Mouse (Mus musculus) stomach, embryonic 16.5 days (tissue): ENCODE data around the gene Arhgef7. TPM values are rescaled to one million over a fixed set of nuclear protein-coding genes. Genes with fewer than 3 reads are reported as not detected.
A peak's percentile ranks its signal among the peaks of the same experiment; 100 is the strongest.

Experiments
- ATAC-seq: fragments of 200-750 bp; cut with Nextera tagmentation; 2 replicates; pipeline ENCODE4 v1.8.0; 2017; ENCODE audit warnings: moderate number of reproducible peaks, moderate TSS enrichment; ENCODE audit not compliant: insufficient read depth, low FRiP score
- H3K27ac ChIP-seq: fragments of 300-500 bp; sonication (generic); 2 replicates; pipeline ENCODE4 v1.5.1; 2014; ENCODE audit warnings: low read length
- H3K27me3 ChIP-seq: fragments of 300-500 bp; sonication (generic); 2 replicates; pipeline ENCODE4 v1.6.1; 2014; ENCODE audit warnings: low read length, control low read depth, mixed read lengths; ENCODE audit not compliant: control insufficient read depth, insufficient read depth
- H3K36me3 ChIP-seq: fragments of 300-500 bp; sonication (generic); 2 replicates; pipeline ENCODE4 v1.6.1; 2014; ENCODE audit warnings: low read length; ENCODE audit not compliant: control insufficient read depth, insufficient read depth
- H3K4me1 ChIP-seq: fragments of 300-500 bp; sonication (generic); 2 replicates; pipeline ENCODE4 v1.6.1; 2014; ENCODE audit warnings: low read length, control low read depth, mixed read lengths; ENCODE audit not compliant: control insufficient read depth, insufficient read depth
- H3K4me2 ChIP-seq: fragments of 300-500 bp; sonication (generic); 2 replicates; pipeline ENCODE4 v1.6.1; 2014; ENCODE audit warnings: low read depth, low read length, mixed read lengths
- H3K4me3 ChIP-seq: fragments of 300-500 bp; sonication (generic); replicated peaks from 2 replicates; pipeline ENCODE4 v1.5.1; 2014; ENCODE audit warnings: mild to moderate bottlenecking, low read length
- H3K9ac ChIP-seq: fragments of 300-500 bp; sonication (generic); 2 replicates; pipeline ENCODE4 v1.6.1; 2014; ENCODE audit warnings: low read length
- H3K9me3 ChIP-seq: fragments of 300-500 bp; sonication (generic); replicated peaks from 2 replicates; pipeline ENCODE4 v1.6.1; 2016; ENCODE audit warnings: low read length, control low read depth; ENCODE audit not compliant: control insufficient read depth
- WGBS: fragments of 180-500 bp; shearing (Covaris S2); extraction: QIAGEN DNeasy Blood & Tissue Kit; methylation state at CpG from one replicate; pipeline ENCODE4 v1.1.7; 2014; 5-methylcytosine and 5-hydroxymethylcytosine counted together
- polyA plus RNA-seq: library from polyadenylated mRNA; unstranded; fragments of >200 nt; fragmentation: Nextera tagmentation; extraction: Ambion mirVana; gene quantifications from 2 replicates; pipeline ENCODE4 v1.2.1, GENCODE M21; 2015

The Arhgef7 gene
- polyA plus RNA-seq, result 32.7 and 33.4 TPM in 2 replicates

DNA sequence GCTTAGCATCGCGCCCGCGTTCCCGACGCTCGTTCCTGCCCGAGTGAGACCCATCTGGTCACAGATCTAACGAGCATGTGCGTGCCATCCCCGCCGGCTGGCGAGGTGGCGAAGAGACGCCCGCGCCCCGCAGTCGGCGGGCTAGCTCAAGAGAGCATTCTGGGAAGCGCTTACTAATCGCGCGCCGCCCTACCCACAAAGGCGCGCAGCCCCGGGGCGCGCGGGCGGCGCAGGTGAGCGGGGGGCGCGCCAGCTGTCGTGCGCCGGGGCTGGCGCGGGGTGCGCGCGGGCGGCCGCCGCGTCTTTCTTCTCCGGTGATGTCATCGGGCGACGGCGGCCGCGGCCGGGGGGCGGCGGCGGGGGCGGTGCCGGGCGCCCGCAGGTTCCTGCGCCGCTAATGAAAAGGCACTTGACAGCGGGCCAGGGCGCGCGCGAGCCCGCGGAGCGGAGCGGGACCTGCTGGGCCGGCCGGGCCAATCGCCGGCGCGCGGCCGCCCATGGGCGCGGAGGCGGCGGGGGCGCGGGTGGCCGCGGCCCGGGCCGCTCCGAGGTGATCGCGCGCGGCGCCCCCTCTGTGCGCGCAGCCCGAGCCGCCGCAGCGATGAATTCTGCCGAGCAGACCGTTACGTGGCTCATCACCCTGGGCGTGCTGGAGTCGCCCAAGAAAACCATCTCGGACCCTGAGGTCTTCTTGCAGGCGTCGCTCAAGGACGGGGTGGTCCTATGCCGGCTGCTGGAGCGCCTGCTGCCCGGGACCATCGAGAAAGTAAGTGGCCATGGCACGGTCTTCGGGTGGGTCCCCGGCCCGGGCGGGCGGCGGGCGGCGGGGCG, at the start of gene Arhgef7:
Gene Arhgef7 (plus strand): TSS at position 71 of the 831 bp plus-strand sequence.
- peak; percentile 78; the same call in 1 of the 2 replicates for ATAC-seq
- peak within 1 kb of the TSS; percentile 64 for H3K9ac ChIP-seq
- no peak within 1 kb of the TSS for H3K27ac ChIP-seq
- H3K9me3 ChIP-seq, result no peaks in the 10 kb centered on the region
- H3K4me3 ChIP-seq, result peak within 1 kb of the TSS; percentile 58
- WGBS, result under 1% methylated on average over 115 of the region's 127 CpGs
- H3K4me1 ChIP-seq, result no peaks in the 10 kb centered on the region
- H3K36me3 ChIP-seq, result no peaks in the 10 kb centered on the region
- H3K27me3 ChIP-seq, result peaks cover 53% of the 10 kb centered on the region
- peak within 1 kb of the TSS; percentile 87 for H3K4me2 ChIP-seq

DNA sequence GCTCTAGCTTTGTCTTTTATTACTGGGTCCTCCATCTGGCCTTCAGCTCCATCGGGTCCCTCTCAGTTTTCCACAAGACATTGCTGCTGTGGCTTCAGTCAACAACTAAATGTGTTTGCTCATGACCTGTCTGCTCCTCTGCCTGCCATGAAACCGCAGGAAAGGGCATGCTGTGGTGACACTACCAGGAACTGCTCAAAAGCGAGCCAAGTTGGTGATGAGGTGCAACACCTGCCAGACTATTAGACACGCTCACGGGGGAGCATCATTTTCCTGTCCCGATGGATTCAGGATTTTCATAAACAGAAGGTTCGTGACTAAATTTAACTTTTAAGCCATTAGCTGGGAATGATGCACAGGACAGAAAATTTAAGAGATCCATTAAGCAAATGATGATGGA, 43.0 kb upstream of the Arhgef7 start:
- H3K4me3 ChIP-seq, result no peak overlapping the region
- H3K27ac ChIP-seq, result no peak overlapping the region
- H3K4me1 ChIP-seq, result no peaks in the 10 kb centered on the region
- no peaks in the 10 kb centered on the region for H3K9me3 ChIP-seq
- H3K9ac ChIP-seq, result no peak overlapping the region
- H3K27me3 ChIP-seq, result no peaks in the 10 kb centered on the region
- no peaks in the 10 kb centered on the region for H3K36me3 ChIP-seq
- no peak overlapping the region for H3K4me2 ChIP-seq
- ATAC-seq, result no peak
- 74% methylated on average over 7 of the region's 7 CpGs for WGBS

DNA sequence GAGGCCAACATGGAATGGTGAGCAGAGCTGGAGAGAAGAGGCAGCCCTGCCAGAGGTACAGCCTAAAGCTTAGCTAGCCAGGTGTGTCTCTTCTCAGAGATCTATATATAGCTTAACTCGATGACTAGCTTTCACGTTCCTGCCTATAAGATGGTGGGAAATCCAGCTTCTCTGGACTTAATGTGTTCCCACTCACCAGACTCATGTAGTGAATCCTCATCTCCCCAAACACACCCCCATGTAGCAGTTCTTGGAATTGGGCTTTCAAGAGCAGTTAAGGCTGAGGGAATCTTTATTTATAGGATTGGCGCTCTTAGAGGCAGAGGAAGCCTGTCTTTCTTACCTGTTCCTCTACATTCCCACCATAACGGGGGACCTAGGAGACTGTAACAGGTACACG, 40.3 kb upstream of the Arhgef7 start:
- H3K27me3 ChIP-seq, result no peaks in the 10 kb centered on the region
- H3K4me3 ChIP-seq, result no peak overlapping the region
- no peak overlapping the region for H3K4me2 ChIP-seq
- H3K9me3 ChIP-seq, result no peaks in the 10 kb centered on the region
- no peak overlapping the region for H3K9ac ChIP-seq
- H3K4me1 ChIP-seq, result no peaks in the 10 kb centered on the region
- H3K27ac ChIP-seq, result no peak overlapping the region
- no peaks in the 10 kb centered on the region for H3K36me3 ChIP-seq
- WGBS, result 84% methylated on average over 5 of the region's 5 CpGs
- no peak for ATAC-seq

DNA sequence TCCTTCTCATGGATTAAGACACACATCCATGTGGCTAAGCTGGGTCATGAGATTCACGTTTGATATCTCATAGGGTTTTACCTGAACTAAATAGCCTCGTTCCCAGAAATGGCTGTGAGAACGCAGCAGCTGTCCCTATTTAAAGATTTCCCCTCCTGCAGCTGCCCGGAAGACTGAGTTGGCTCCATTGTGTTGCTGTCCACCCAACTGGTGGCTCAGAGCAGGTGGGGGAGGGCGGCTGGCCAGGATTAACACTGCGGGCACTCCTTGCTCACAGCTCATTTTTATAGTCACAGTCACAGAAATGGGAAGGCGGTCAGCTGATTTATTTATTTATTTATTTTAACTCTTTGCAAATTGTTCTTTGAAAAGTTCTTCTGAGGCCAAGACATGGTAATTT, 37.6 kb upstream of the Arhgef7 start:
- no peaks in the 10 kb centered on the region for H3K4me1 ChIP-seq
- no peak for ATAC-seq
- no peaks in the 10 kb centered on the region for H3K27me3 ChIP-seq
- H3K36me3 ChIP-seq, result no peaks in the 10 kb centered on the region
- H3K27ac ChIP-seq, result no peak overlapping the region
- no peak overlapping the region for H3K4me2 ChIP-seq
- 59% methylated on average over 7 of the region's 7 CpGs for WGBS
- H3K4me3 ChIP-seq, result no peak overlapping the region
- no peak overlapping the region for H3K9ac ChIP-seq
- no peaks in the 10 kb centered on the region for H3K9me3 ChIP-seq

DNA sequence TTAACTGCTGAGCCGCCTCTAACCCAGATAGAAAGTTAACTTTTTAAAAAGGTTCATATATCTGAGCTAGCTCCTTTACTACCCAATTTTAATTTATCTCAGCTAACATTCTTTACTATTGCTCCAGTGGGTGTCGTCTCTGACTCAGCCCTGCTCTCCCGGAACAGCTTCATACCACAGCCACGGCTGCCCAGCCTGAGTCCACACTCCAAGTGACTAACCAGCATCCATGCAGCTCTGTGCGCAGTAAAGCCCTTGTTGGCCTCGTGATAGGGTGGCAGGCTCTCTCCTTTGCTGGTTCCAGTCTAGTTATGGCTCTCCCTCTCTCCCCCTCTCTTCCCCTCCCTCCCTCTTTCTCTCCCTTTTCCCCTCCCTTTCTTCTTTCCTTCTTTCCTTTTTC, 36.2 kb upstream of the Arhgef7 start:
- Histone ChIP-seq H3K9ac (no peak overlapping the region), H3K36me3 (no peaks in the 10 kb centered on the region), H3K9me3 (no peaks in the 10 kb centered on the region), H3K4me1 (no peaks in the 10 kb centered on the region), H3K27ac (no peak overlapping the region), H3K27me3 (no peaks in the 10 kb centered on the region), H3K4me3 (no peak overlapping the region), H3K4me2 (no peak overlapping the region)
- no peak for ATAC-seq
- WGBS, result 73% methylated on average over 6 of the region's 6 CpGs

DNA sequence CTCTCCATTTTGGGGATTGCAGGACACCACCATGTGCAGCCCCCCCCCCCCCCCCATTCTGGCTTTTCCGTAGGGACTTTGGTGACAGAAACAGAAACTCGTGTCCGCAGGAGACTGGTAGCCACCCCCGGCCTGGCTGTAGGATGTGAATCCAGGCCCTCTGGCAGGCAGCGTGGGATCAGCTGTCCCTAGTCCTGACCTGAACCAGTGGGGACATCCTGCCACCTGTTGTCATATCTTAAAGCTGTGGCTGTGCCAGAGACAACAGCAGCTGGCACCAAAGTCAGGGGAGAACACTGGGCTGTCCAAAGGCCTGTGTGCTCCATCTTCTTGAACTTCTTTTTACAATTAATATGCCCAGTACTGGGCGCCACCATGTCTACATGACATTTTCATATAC, 35.8 kb upstream of the Arhgef7 start:
- no peaks in the 10 kb centered on the region for H3K9me3 ChIP-seq
- 92% methylated on average over 6 of the region's 6 CpGs for WGBS
- no peaks in the 10 kb centered on the region for H3K4me1 ChIP-seq
- H3K27me3 ChIP-seq, result no peaks in the 10 kb centered on the region
- ATAC-seq, result no peak
- no peak overlapping the region for H3K9ac ChIP-seq
- no peaks in the 10 kb centered on the region for H3K36me3 ChIP-seq
- no peak overlapping the region for H3K4me3 ChIP-seq
- H3K27ac ChIP-seq, result no peak overlapping the region
- no peak overlapping the region for H3K4me2 ChIP-seq

DNA sequence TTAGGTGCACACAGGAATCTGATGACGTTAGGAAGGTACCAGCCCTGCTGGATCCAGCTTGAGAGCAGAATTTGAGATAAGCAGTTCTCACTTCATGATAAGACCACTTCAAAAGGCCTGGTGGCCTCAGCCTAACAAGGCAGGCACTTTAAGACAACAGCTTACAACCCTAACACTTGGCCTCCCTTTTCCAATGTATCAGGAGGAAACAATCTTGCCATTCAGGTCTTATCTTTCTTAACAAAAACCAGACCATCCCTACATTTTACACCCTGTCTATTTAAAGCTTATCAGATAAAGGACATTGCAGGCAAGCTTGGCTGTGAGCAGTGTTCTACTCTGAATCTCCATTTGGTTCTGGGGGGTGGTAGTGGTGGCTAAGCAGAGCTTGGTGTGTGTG, 35.1 kb upstream of the Arhgef7 start:
- H3K27ac ChIP-seq, result no peak overlapping the region
- 23% methylated on average over 1 of the region's 1 CpGs for WGBS
- no peaks in the 10 kb centered on the region for H3K36me3 ChIP-seq
- no peaks in the 10 kb centered on the region for H3K9me3 ChIP-seq
- no peaks in the 10 kb centered on the region for H3K4me1 ChIP-seq
- H3K4me3 ChIP-seq, result no peak overlapping the region
- no peaks in the 10 kb centered on the region for H3K27me3 ChIP-seq
- H3K4me2 ChIP-seq, result no peak overlapping the region
- no peak for ATAC-seq
- no peak overlapping the region for H3K9ac ChIP-seq

DNA sequence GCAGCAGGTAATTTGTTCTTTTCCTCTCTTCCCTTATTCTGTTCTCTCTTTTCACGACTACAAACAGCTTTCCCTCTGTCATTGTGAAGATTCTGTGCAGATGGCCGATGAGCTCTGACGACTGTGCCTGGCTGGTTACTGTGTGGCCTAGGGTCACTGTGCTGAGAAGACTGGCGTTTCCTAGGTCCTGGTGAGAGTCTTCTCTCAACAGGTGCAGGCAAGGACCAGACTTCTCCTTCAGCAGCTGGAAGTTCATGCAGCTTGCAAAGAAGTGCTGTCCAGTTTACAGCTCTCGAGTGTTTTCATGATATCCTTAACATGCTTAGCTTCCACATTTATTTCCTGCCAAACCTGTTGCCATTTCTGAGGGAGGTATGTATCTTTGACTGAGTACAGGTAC, 33.5 kb upstream of the Arhgef7 start:
- Histone ChIP-seq H3K9me3 (no peaks in the 10 kb centered on the region), H3K27me3 (no peaks in the 10 kb centered on the region), H3K27ac (no peak overlapping the region), H3K4me3 (no peak overlapping the region), H3K4me2 (no peak overlapping the region), H3K9ac (no peak overlapping the region), H3K36me3 (no peaks in the 10 kb centered on the region), H3K4me1 (no peaks in the 10 kb centered on the region)
- WGBS, result 73% methylated on average over 5 of the region's 5 CpGs
- ATAC-seq, result no peak

DNA sequence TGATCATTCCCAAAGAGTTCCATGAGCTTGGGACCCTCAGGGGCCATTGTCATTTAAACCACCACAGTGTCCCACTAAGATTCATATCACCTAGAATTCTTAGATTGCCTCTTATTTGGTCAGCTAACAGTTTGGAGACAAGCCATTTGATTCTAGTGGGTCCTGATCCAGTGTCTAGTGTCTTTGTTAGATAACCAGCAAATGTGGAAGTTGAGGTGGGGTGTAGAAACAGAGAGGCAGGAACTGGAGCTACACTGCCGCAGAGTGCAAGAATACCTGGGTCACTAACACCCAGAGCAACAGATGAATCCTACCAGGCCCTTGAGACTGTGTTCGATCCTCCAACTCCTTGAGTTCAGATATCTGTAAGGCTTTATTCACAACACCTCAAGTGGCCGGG, 31.3 kb upstream of the Arhgef7 start:
- Histone ChIP-seq H3K9me3 (no peaks in the 10 kb centered on the region), H3K4me3 (no peak overlapping the region), H3K36me3 (no peaks in the 10 kb centered on the region), H3K4me1 (no peaks in the 10 kb centered on the region), H3K27me3 (peaks cover 2% of the 10 kb centered on the region; the same call in 1 of the 2 replicates), H3K9ac (no peak overlapping the region), H3K27ac (no peak overlapping the region), H3K4me2 (no peak overlapping the region)
- no peak for ATAC-seq
- 82% methylated on average over 3 of the region's 3 CpGs for WGBS
